Mouse (Mus musculus) hindbrain, embryonic 10.5 days (tissue): ENCODE measurements around the gene Rgs6. TPM values are rescaled to one million over a fixed set of nuclear protein-coding genes. Genes with fewer than 3 reads are reported as not detected.

Experiments
- DNase-seq: peaks from one replicate; pipeline ENCODE4 v3.0.0-alpha.2; 2017; ENCODE audit warnings: low spot score
- H3K27ac ChIP-seq: fragments of 300-500 bp; sonication (generic); 2 replicates; pipeline ENCODE4 v1.5.1; 2016; ENCODE audit warnings: mild to moderate bottlenecking, moderate library complexity
- H3K27me3 ChIP-seq: fragments of 300-500 bp; sonication (generic); 2 replicates; pipeline ENCODE4 v1.6.1; 2016; ENCODE audit warnings: mild to moderate bottlenecking; ENCODE audit not compliant: poor library complexity, insufficient read depth, severe bottlenecking
- H3K36me3 ChIP-seq: fragments of 300-500 bp; sonication (generic); 2 replicates; pipeline ENCODE4 v1.6.1; 2016; ENCODE audit warnings: mild to moderate bottlenecking, moderate library complexity
- H3K4me1 ChIP-seq: fragments of 300-500 bp; sonication (generic); replicated peaks from 2 replicates; pipeline ENCODE4 v1.6.1; 2016; ENCODE audit warnings: mild to moderate bottlenecking
- H3K4me3 ChIP-seq: fragments of 300-500 bp; sonication (generic); 2 replicates; pipeline ENCODE4 v1.5.1; 2016; ENCODE audit warnings: mild to moderate bottlenecking, moderate library complexity
- H3K9me3 ChIP-seq: fragments of 300-500 bp; sonication (generic); 2 replicates; pipeline ENCODE4 v1.6.1; 2016; ENCODE audit warnings: mild to moderate bottlenecking, moderate library complexity
- WGBS: fragments of 180-500 bp; shearing (Covaris S2); methylation state at CpG from one replicate; pipeline ENCODE4 v1.1.7; 2016; 5-methylcytosine and 5-hydroxymethylcytosine counted together
- polyA plus RNA-seq: library from polyadenylated mRNA; unstranded; fragments of >200 nt; fragmentation: Nextera tagmentation; extraction: Ambion mirVana; gene quantifications from 2 replicates; pipeline ENCODE4 v1.2.1, GENCODE M21; 2016

Rgs6 gene
- polyA plus RNA-seq, 1 experiment from 2014 or later, result 0.31 TPM

- H3K4me3 ChIP-seq, result no peak overlapping the region
- H3K27me3 ChIP-seq, result no peaks in the 10 kb centered on the region
- no peak for DNase-seq
- 95% methylated on average over 20 of the region's 20 CpGs for WGBS
- H3K4me1 ChIP-seq, result 0 out of 2 replicates have a peak, but pooled peaks cover 6% of the 10 kb centered on the region
- H3K27ac ChIP-seq, result no peak overlapping the region
- no peaks in the 10 kb centered on the region for H3K9me3 ChIP-seq
- no peaks in the 10 kb centered on the region for H3K36me3 ChIP-seq
Observed at GRCm38 (mm10) chr12:82921287-82922015, 333.4 kb downstream of the Rgs6 start.

DNA sequence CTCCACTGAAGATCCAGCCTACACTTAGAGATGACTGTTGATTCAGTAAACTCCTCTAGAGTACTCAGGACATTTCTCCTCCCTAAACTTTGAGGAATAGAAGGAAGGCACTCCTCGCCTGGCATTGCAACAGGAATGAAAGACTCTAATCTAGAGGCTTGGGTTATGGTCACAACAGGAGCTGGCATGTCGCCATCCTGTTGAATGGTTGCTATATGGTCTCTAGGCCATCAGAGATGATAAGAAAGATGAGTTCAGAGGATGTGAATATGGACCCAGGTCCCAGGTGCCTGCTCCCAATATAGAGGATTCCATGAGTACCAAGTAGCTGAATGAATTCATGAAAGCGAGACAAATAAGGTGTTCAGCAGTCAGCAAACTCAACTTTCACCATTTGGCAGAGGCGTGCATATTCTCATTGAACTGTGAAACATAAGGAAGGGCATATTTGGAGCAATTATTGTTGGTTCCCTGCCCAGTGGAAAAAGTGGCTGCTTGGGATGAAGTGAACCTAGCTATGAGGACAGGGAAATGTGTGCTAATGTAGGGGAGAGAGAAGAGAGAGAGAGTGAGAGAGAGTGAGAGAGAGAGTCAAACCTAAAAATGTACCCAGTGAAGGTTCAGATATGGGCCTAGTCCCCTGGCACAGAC is 334.9 kb downstream of the Rgs6 start:
- Histone ChIP-seq H3K4me3 (no peak overlapping the region), H3K9me3 (no peaks in the 10 kb centered on the region), H3K27me3 (no peaks in the 10 kb centered on the region), H3K4me1 (0 out of 2 replicates have a peak, but pooled peaks cover 6% of the 10 kb centered on the region), H3K27ac (no peak overlapping the region), H3K36me3 (no peaks in the 10 kb centered on the region)
- no peak for DNase-seq
- 91% methylated on average over 4 of the region's 4 CpGs for whole genome bisulfite sequencing

DNA sequence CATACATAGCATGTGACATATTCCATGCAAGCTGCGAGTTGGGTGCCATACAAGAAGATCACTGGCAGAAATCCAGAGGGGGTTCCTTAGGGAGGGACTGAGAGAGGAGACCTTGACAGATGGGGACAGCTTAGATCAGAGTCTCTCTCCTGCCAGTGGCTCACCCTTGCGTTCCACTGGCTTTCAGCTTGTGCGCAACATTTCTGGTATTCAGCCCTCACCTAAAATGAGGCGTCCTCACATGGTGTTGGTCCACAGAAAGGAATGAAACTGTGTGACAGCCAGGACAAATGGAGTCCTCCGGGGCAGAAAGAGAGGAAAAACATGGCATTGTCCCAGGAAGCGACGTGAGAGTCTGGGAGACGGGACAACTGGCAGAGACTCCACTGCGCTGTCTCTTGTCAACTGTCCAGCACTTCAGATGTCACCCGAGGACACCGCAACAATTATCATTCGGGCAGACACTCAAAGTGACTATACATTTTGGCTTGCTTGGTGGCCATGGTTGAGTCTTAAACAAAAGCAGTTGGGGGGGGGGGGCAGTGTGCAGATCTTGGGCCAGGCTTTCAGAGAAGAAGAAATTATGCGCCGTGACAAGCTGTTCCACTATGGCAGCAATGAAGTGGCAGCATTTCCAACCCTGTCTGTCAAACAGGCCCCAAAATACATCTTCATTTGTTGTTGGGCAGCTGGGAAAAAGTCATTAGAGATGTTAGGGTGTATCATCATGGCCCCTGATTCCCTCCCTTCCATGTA is 344.8 kb downstream of the Rgs6 start:
- H3K27ac ChIP-seq, result no peak overlapping the region
- WGBS, result 84% methylated on average over 14 of the region's 14 CpGs
- H3K4me1 ChIP-seq, result no peaks in the 10 kb centered on the region
- H3K36me3 ChIP-seq, result no peaks in the 10 kb centered on the region
- no peak overlapping the region for H3K4me3 ChIP-seq
- no peaks in the 10 kb centered on the region for H3K9me3 ChIP-seq
- no peaks in the 10 kb centered on the region for H3K27me3 ChIP-seq
- DNase-seq, result no peak

DNA sequence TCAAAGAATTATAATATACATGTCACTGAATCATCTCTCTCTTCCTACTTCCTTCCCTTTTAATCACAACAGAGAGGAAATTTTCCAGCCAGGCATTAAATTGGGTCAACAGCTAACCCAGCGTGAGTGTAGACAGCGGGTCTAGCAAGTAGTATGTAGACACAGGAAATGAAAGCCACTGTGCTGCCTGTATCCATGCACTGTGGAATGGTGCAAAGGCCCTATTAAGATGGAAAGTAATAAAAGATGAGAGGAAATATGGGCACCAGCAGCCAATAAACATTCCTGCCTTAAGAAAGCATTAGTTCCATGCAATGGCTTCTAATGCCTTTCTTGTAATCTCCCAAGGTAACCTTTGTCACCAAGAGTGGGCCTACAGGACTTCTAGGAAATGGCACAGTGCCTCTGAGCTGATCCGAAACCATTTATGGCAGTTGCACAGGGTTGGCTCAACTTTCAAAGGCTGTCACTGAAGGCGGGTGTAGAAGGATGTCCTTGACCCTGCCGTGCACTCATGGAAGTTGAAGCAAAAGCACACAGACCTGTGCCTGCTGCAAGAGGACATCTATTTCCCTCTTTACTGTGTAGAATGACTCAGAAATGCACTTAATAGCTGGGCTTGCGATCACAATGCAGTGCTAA is 347.1 kb downstream of the Rgs6 start:
- DNase-seq, result no peak
- WGBS, result 90% methylated on average over 6 of the region's 6 CpGs
- no peaks in the 10 kb centered on the region for H3K9me3 ChIP-seq
- H3K36me3 ChIP-seq, result no peaks in the 10 kb centered on the region
- H3K4me1 ChIP-seq, result no peaks in the 10 kb centered on the region
- H3K4me3 ChIP-seq, result no peak overlapping the region
- no peak overlapping the region for H3K27ac ChIP-seq
- no peaks in the 10 kb centered on the region for H3K27me3 ChIP-seq

GRCm38 (mm10) chr12:82935767-82936166 is 347.7 kb downstream of the Rgs6 start:
- H3K27ac ChIP-seq, result no peak overlapping the region
- no peaks in the 10 kb centered on the region for H3K9me3 ChIP-seq
- no peaks in the 10 kb centered on the region for H3K4me1 ChIP-seq
- no peaks in the 10 kb centered on the region for H3K36me3 ChIP-seq
- 96% methylated on average over 1 of the region's 1 CpGs for WGBS
- no peak overlapping the region for H3K4me3 ChIP-seq
- DNase-seq, result no peak
- no peaks in the 10 kb centered on the region for H3K27me3 ChIP-seq

- no peaks in the 10 kb centered on the region for H3K9me3 ChIP-seq
- no peak overlapping the region for H3K27ac ChIP-seq
- no peaks in the 10 kb centered on the region for H3K27me3 ChIP-seq
- no peak for DNase-seq
- no peak overlapping the region for H3K4me3 ChIP-seq
- no peaks in the 10 kb centered on the region for H3K4me1 ChIP-seq
- 82% methylated on average over 4 of the region's 4 CpGs for WGBS
- H3K36me3 ChIP-seq, result no peaks in the 10 kb centered on the region
Observed at GRCm38 (mm10) chr12:82940461-82940860, 352.4 kb downstream of the Rgs6 start.

- no peaks in the 10 kb centered on the region for H3K9me3 ChIP-seq
- H3K36me3 ChIP-seq, result no peaks in the 10 kb centered on the region
- 21% methylated on average over 5 of the region's 5 CpGs for WGBS
- no peak overlapping the region for H3K27ac ChIP-seq
- H3K4me3 ChIP-seq, result no peak overlapping the region
- peak; percentile 74 for DNase-seq
- H3K27me3 ChIP-seq, result no peaks in the 10 kb centered on the region
- no peaks in the 10 kb centered on the region for H3K4me1 ChIP-seq
Observed at GRCm38 (mm10) chr12:82946507-82946906, 358.4 kb downstream of the Rgs6 start.

DNA sequence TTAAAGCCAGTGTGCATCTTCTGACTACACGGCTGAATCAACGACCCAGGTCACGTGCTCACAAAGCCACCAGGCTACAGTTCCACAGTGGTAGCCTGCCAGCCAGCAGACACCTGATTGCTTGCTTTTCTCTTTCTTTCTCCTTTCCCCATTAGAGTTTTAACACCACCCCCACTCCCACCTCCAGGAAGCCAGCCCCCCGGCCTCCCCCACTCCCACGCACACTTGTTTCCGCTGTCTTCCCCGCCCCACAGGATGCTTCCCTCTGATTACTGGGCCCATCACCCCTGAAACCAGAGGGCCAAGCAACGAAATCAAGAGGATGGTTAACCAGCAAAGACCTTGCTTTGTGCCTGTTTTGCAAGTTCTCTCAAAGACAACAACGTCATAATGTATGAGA is 373.0 kb downstream of the Rgs6 start:
- no peaks in the 10 kb centered on the region for H3K9me3 ChIP-seq
- H3K4me3 ChIP-seq, result no peak overlapping the region
- H3K4me1 ChIP-seq, result 0 out of 2 replicates have a peak, but pooled peaks cover 7% of the 10 kb centered on the region
- 85% methylated on average over 9 of the region's 9 CpGs for WGBS
- H3K27ac ChIP-seq, result no peak overlapping the region
- no peaks in the 10 kb centered on the region for H3K36me3 ChIP-seq
- H3K27me3 ChIP-seq, result no peaks in the 10 kb centered on the region
- no peak for DNase-seq

GRCm38 (mm10) chr12:82961852-82962251 is 373.8 kb downstream of the Rgs6 start:
- no peak overlapping the region for H3K4me3 ChIP-seq
- H3K9me3 ChIP-seq, result no peaks in the 10 kb centered on the region
- no peaks in the 10 kb centered on the region for H3K27me3 ChIP-seq
- H3K27ac ChIP-seq, result no peak overlapping the region
- 0 out of 2 replicates have a peak, but pooled peaks cover 7% of the 10 kb centered on the region for H3K4me1 ChIP-seq
- WGBS, result 94% methylated on average over 4 of the region's 4 CpGs
- no peaks in the 10 kb centered on the region for H3K36me3 ChIP-seq
- DNase-seq, result no peak

DNA sequence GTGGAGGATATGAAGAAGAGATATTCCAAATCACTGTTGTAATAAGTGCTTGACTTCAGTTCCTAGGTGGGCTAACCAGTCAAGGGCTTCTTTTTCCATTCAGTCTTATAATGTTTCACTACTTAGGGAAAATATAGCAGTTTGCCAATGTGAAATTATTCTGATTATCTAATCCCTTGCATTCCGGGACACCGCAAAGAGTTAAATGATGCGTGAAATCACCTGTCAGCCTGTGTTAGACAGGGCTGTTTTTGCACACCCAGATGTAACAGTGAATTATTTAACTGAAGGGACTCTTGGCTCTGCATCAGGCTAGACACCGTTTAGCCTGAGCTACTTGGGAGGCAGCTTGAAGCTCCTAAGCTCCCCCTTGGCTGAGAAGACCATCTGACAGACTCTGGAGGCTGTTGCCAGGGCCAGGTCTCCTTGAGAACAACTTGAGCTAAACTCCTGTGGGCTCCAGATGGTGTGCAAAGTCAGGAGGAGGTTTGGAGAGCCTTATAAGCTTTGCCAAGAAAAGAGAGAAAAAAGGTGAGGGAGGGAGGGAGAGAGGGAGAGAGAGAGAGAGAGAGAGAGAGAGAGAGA is 382.5 kb downstream of the Rgs6 start:
- Histone ChIP-seq H3K4me1 (0 out of 2 replicates have a peak, but pooled peaks cover 5% of the 10 kb centered on the region), H3K36me3 (no peaks in the 10 kb centered on the region), H3K27me3 (no peaks in the 10 kb centered on the region), H3K27ac (no peak overlapping the region), H3K4me3 (no peak overlapping the region), H3K9me3 (no peaks in the 10 kb centered on the region)
- no peak for DNase-seq
- 69% methylated on average over 4 of the region's 4 CpGs for WGBS

DNA sequence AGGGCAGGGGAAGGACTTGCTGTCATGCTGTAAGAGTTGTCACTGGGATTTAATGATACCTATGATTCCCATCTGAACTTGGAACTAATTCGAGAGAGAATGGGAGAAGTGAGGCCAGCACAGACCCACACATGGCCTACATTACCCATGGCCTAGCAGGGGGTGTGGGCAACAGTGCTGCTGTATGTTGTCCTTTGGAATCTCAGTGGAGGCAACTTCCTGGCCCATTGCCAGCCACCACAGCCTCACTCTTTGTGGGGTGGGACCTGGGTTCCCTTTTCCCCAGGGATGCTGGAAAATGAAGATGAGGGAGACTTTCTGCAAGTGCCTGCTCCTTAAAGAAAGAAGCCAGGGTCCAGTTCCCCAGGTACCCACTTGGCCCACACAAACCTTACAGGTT is 383.1 kb downstream of the Rgs6 start:
- Histone ChIP-seq H3K36me3 (no peaks in the 10 kb centered on the region), H3K9me3 (no peaks in the 10 kb centered on the region), H3K27me3 (no peaks in the 10 kb centered on the region), H3K4me3 (no peak overlapping the region), H3K27ac (no peak overlapping the region), H3K4me1 (0 out of 2 replicates have a peak, but pooled peaks cover 5% of the 10 kb centered on the region)
- DNase-seq, result no peak
- 76% methylated on average over 1 of the region's 1 CpGs for WGBS

GRCm38 (mm10) chr12:82972661-82973060 is 384.6 kb downstream of the Rgs6 start:
- no peaks in the 10 kb centered on the region for H3K9me3 ChIP-seq
- H3K4me1 ChIP-seq, result 0 out of 2 replicates have a peak, but pooled peaks cover 5% of the 10 kb centered on the region
- no peaks in the 10 kb centered on the region for H3K27me3 ChIP-seq
- no peaks in the 10 kb centered on the region for H3K36me3 ChIP-seq
- no peak for DNase-seq
- H3K4me3 ChIP-seq, result no peak overlapping the region
- no peak overlapping the region for H3K27ac ChIP-seq
